Mouse (Mus musculus) megakaryocyte, embryonic 14.5 days (primary cell): ENCODE data around the gene Gm20388.

Experiments used
- FLI1 ChIP-seq: IDR thresholded peaks from 2 replicates; pipeline ENCODE4 v1.6.1; 2012; ENCODE audit warnings: low read length, inconsistent platforms, mixed read lengths
- GATA1 ChIP-seq: IDR thresholded peaks from 3 replicates; pipeline ENCODE4 v1.6.1; 2012; ENCODE audit warnings: mixed read lengths, low read length, inconsistent platforms, borderline replicate concordance

DNA sequence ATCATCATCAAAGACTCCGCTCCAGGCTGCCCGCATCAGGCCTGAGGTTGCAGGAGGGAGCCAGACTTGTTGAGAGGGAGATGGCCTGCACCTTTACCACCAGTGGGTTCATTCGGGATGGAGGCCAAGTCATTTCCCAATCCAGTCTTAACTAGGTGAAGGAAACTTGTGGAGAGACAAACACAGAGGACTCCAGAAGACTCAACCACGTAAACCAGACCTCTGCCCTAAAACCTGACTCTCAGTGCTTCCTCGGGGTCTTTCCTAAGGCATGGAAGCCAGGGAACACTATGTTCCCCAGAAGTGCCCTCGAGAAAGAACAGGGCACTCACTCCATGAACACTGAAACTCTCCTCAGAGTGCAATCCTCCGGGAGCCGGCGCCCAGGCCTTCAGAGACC lies 1994.4 kb downstream of the Gm20388 start:
- TF ChIP-seq GATA1 (no peak), FLI1 (no peak)
